Mouse (Mus musculus) C2C12 (cell line): ENCODE data around the gene Ufsp2.
A peak's percentile ranks its signal among the peaks of the same experiment; 100 is the strongest.

Experiments used
- CTCF ChIP-seq: IDR thresholded peaks from one replicate; pipeline ENCODE4 v1.5.1; 2011; ENCODE audit not compliant: control insufficient read depth, insufficient read depth, insufficient read length
- MAX ChIP-seq: IDR thresholded peaks from one replicate; pipeline ENCODE4 v1.6.1; 2011; ENCODE audit warnings: mild to moderate bottlenecking, control low read depth

GRCm38 (mm10) chr8:45975126-45975836 is at the start of gene Ufsp2, which contains the start of gene 1700029J07Rik:
- TF ChIP-seq CTCF (no peak), MAX (peak; percentile 68)
